Mouse (Mus musculus) heart, embryonic 11.5 days (tissue): Measurements from ENCODE around the gene Eef1akmt3. TPM values are rescaled to one million over a fixed set of nuclear protein-coding genes. Genes with fewer than 3 reads are reported as not detected.
A peak's percentile ranks its signal among the peaks of the same experiment; 100 is the strongest.
"Not testable (repeated sequence)": the region's sequence is repeated elsewhere in the genome, so short reads cannot be mapped to it uniquely, and the experiment has no call there.

Experiments
- ATAC-seq: fragments of 200-750 bp; cut with Nextera tagmentation; replicated peaks from 2 replicates; pipeline ENCODE4 v1.8.0; 2017; ENCODE audit warnings: moderate library complexity; ENCODE audit not compliant: insufficient number of reproducible peaks, low FRiP score, low TSS enrichment
- H3K27ac ChIP-seq: fragments of 300-500 bp; sonication (generic); 2 replicates; pipeline ENCODE4 v1.5.1; 2014; ENCODE audit warnings: mild to moderate bottlenecking, low read depth, low read length
- H3K27me3 ChIP-seq: fragments of 300-500 bp; sonication (generic); 2 replicates; pipeline ENCODE4 v1.6.1; 2014; ENCODE audit warnings: mild to moderate bottlenecking, low read length, mixed read lengths; ENCODE audit not compliant: control insufficient read depth, insufficient read depth
- H3K36me3 ChIP-seq: fragments of 300-500 bp; sonication (generic); 2 replicates; pipeline ENCODE4 v1.6.1; 2014; ENCODE audit warnings: mild to moderate bottlenecking, low read length, moderate library complexity, mixed read lengths; ENCODE audit not compliant: control insufficient read depth, insufficient read depth
- H3K4me1 ChIP-seq: fragments of 300-500 bp; sonication (generic); 2 replicates; pipeline ENCODE4 v1.6.1; 2014; ENCODE audit warnings: low read length; ENCODE audit not compliant: control insufficient read depth, insufficient read depth
- H3K4me2 ChIP-seq: fragments of 300-500 bp; sonication (generic); 2 replicates; pipeline ENCODE4 v1.6.1; 2014; ENCODE audit warnings: mild to moderate bottlenecking, moderate library complexity
- H3K4me3 ChIP-seq: fragments of 300-500 bp; sonication (generic); 2 replicates; pipeline ENCODE4 v1.5.1; 2014; ENCODE audit warnings: low read depth, low read length
- H3K9ac ChIP-seq: fragments of 300-500 bp; sonication (generic); 2 replicates; pipeline ENCODE4 v1.6.1; 2014; ENCODE audit warnings: mild to moderate bottlenecking, low read depth, low read length, moderate library complexity
- H3K9me3 ChIP-seq: fragments of 300-500 bp; sonication (generic); replicated peaks from 2 replicates; pipeline ENCODE4 v1.6.1; 2016; ENCODE audit warnings: low read length; ENCODE audit not compliant: control insufficient read depth
- WGBS: fragments of 180-500 bp; shearing (Covaris S2); extraction: QIAGEN DNeasy Blood & Tissue Kit; methylation state at CpG from one replicate; pipeline ENCODE4 v1.1.7; 2014; ENCODE audit not compliant: insufficient replicate concordance; 5-methylcytosine and 5-hydroxymethylcytosine counted together
- polyA plus RNA-seq: library from polyadenylated mRNA; unstranded; fragments of >200 nt; fragmentation: Nextera tagmentation; extraction: Ambion mirVana; gene quantifications from 2 replicates; pipeline ENCODE4 v1.2.1, GENCODE M21; 2014

Gene Eef1akmt3
- polyA plus RNA-seq, 1 experiment from 2014 or later = 0.31 TPM

GRCm38 (mm10) chr10:127066519-127067018, 25.3 kb upstream of the Eef1akmt3 start:
- peaks cover 23% of the 10 kb centered on the region for H3K4me1 ChIP-seq
- peaks cover 1% of the 10 kb centered on the region; the same call in 1 of the 2 replicates for H3K27me3 ChIP-seq
- H3K4me2 ChIP-seq = no peak overlapping the region
- no peak overlapping the region for H3K9ac ChIP-seq
- H3K36me3 ChIP-seq = peaks cover 38% of the 10 kb centered on the region
- H3K4me3 ChIP-seq = no peak overlapping the region
- H3K27ac ChIP-seq = peak overlapping the region; percentile 4; the same call in 1 of the 2 replicates
- no peaks in the 10 kb centered on the region for H3K9me3 ChIP-seq
- WGBS = 92% methylated on average over 14 of the region's 14 CpGs
- ATAC-seq = no peak

- H3K4me1 ChIP-seq = peaks cover 21% of the 10 kb centered on the region
- 58% methylated on average over 9 of the region's 9 CpGs for WGBS
- H3K27me3 ChIP-seq = peaks cover 7% of the 10 kb centered on the region
- H3K4me3 ChIP-seq = no peak overlapping the region
- H3K4me2 ChIP-seq = no peak overlapping the region
- no peaks in the 10 kb centered on the region for H3K9me3 ChIP-seq
- peak overlapping the region; percentile 13 for H3K27ac ChIP-seq
- peaks cover 38% of the 10 kb centered on the region for H3K36me3 ChIP-seq
- H3K9ac ChIP-seq = no peak overlapping the region
- no peak for ATAC-seq
Observed at GRCm38 (mm10) chr10:127065981-127066380, 24.7 kb upstream of the Eef1akmt3 start.

GRCm38 (mm10) chr10:127063913-127064870, 22.9 kb upstream of the Eef1akmt3 start:
- Histone ChIP-seq H3K4me2 (peak overlapping the region; percentile 91), H3K9me3 (no peaks in the 10 kb centered on the region), H3K27ac (peak overlapping the region; percentile 87), H3K4me1 (peaks cover 20% of the 10 kb centered on the region), H3K27me3 (peaks cover 24% of the 10 kb centered on the region), H3K36me3 (peaks cover 38% of the 10 kb centered on the region), H3K4me3 (peak overlapping the region; percentile 63), H3K9ac (peak overlapping the region; percentile 96)
- ATAC-seq = no peak
- 15% methylated on average over 37 of the region's 37 CpGs for WGBS

- H3K4me2 ChIP-seq = peak within 1 kb of the TSS; percentile 91
- H3K27ac ChIP-seq = peak within 1 kb of the TSS; percentile 87
- peak within 1 kb of the TSS; percentile 96 for H3K9ac ChIP-seq
- H3K36me3 ChIP-seq = peaks cover 35% of the 10 kb centered on the region
- H3K4me1 ChIP-seq = peaks cover 16% of the 10 kb centered on the region
- no peaks in the 10 kb centered on the region for H3K9me3 ChIP-seq
- peak within 1 kb of the TSS; percentile 63 for H3K4me3 ChIP-seq
- H3K27me3 ChIP-seq = peaks cover 33% of the 10 kb centered on the region
- under 1% methylated on average over 45 of the region's 46 CpGs for WGBS
- peak; percentile 91 for ATAC-seq
Observed at GRCm38 (mm10) chr10:127063239-127063872, 22.0 kb upstream of the Eef1akmt3 start, which contains the start of gene Cdk4. TSS of gene Cdk4 (plus strand) at chr10:127063534.

- Histone ChIP-seq H3K27ac (no peak overlapping the region), H3K4me2 (no peak overlapping the region), H3K27me3 (peaks cover 37% of the 10 kb centered on the region), H3K4me3 (no peak overlapping the region), H3K9ac (no peak overlapping the region), H3K9me3 (no peaks in the 10 kb centered on the region), H3K36me3 (peaks cover 26% of the 10 kb centered on the region), H3K4me1 (peaks cover 16% of the 10 kb centered on the region)
- ATAC-seq = no peak
- 73% methylated on average over 5 of the region's 5 CpGs for WGBS
Observed at GRCm38 (mm10) chr10:127062503-127062902, 21.2 kb upstream of the Eef1akmt3 start.

- H3K27ac ChIP-seq, H3K9ac ChIP-seq, ATAC-seq, H3K4me2 ChIP-seq, H3K9me3 ChIP-seq, H3K4me3 ChIP-seq: not testable (repeated sequence)
- Histone ChIP-seq H3K36me3 (peaks cover 22% of the 10 kb centered on the region), H3K27me3 (peaks cover 41% of the 10 kb centered on the region), H3K4me1 (peaks cover 16% of the 10 kb centered on the region)
- 78% methylated on average over 4 of the region's 4 CpGs for WGBS
Observed at GRCm38 (mm10) chr10:127062101-127062500, 20.8 kb upstream of the Eef1akmt3 start.

- no peaks in the 10 kb centered on the region for H3K9me3 ChIP-seq
- 60% methylated on average over 2 of the region's 2 CpGs for WGBS
- H3K27me3 ChIP-seq = peaks cover 43% of the 10 kb centered on the region
- no peak overlapping the region for H3K4me3 ChIP-seq
- H3K4me2 ChIP-seq = no peak overlapping the region
- H3K36me3 ChIP-seq = peaks cover 17% of the 10 kb centered on the region
- no peak for ATAC-seq
- H3K27ac ChIP-seq = no peak overlapping the region
- H3K4me1 ChIP-seq = peaks cover 16% of the 10 kb centered on the region
- no peak overlapping the region for H3K9ac ChIP-seq
Observed at GRCm38 (mm10) chr10:127061513-127061912, 20.2 kb upstream of the Eef1akmt3 start.

GRCm38 (mm10) chr10:127061085-127061484, 19.8 kb upstream of the Eef1akmt3 start:
- 44% methylated on average over 5 of the region's 5 CpGs for WGBS
- Histone ChIP-seq H3K27ac (no peak overlapping the region), H3K9ac (no peak overlapping the region), H3K4me3 (no peak overlapping the region), H3K4me1 (peaks cover 16% of the 10 kb centered on the region), H3K27me3 (peaks cover 45% of the 10 kb centered on the region), H3K9me3 (no peaks in the 10 kb centered on the region), H3K4me2 (no peak overlapping the region), H3K36me3 (peaks cover 12% of the 10 kb centered on the region)
- no peak for ATAC-seq
